Comparison of ENCODE assay signal across 16 mouse cellular contexts in the genomic region with DNA sequence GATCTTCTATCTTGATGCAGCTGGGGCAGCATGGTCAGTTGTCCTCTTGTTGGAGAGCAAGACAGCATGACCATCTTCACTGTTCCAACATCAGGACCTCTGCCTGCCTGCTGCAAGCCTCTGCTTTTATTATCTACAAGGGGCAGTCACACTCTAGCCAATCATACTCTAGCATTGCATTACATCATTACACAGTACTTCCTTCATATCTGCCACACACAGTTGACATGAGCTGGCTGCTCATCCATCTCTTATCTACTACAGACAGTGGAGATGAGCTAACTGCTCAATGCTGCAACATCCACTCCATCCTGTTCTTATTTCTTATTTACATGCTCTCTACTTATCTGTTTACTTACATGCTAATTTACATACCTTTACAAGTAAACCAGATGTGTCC. TPM values are rescaled to one million over a fixed set of nuclear protein-coding genes. Genes with fewer than 3 reads are reported as not detected.
A peak's percentile ranks its signal among the peaks of the same experiment; 100 is the strongest.
DNase-seq lines count a peak whose midpoint lies in the region; ATAC-seq and TF ChIP-seq lines count a peak whose summit lies in the region.
"Had no signal": no experiment of that assay in that cellular context is flagged by ENCODE, and none has a peak within 500 bp of the region (broad histone marks: within the 10 kb centered on the region; RNA-seq: fewer than 3 reads in every experiment).

No protein-coding gene starts in this region.

- H3K4me3 ChIP-seq in MEL (ENCODE audit: control insufficient read depth in 1 of 2, insufficient read depth in 1 of 2, low read depth in 2 of 2, low read length in 2 of 2): no peak overlapping the region
- no peak overlapping the region for H3K4me3 ChIP-seq in hindbrain, embryonic 16.5 days (ENCODE audit: low read length)
- H3K4me3 ChIP-seq: hindbrain, embryonic 10.5 days had no signal

- no peak for TF ChIP-seq POLR2A in MEL (IDR thresholded peaks at IDR 0.05; ENCODE audit: control insufficient read depth in 1 of 2, insufficient read depth in 1 of 2, low read depth in 1 of 2, low read length in 2 of 2, poor library complexity in 1 of 2)

- no peak overlapping the region for H3K27ac ChIP-seq in MEL (ENCODE audit: control insufficient read depth, low read depth, low read length)
- H3K27ac ChIP-seq in hindbrain, embryonic 16.5 days (ENCODE audit: low read depth, low read length): no peak overlapping the region
- H3K27ac ChIP-seq: hindbrain, embryonic 10.5 days had no signal

- peak; percentile 93 to 97 for TF ChIP-seq EP300 in MEL (IDR thresholded peaks at IDR 0.05; ENCODE audit: low read depth in 1 of 2, low read length in 2 of 2)

- ATAC-seq in erythroid progenitor cell, adult 5-6 weeks (replicated peaks; ENCODE audit: low FRiP score, poor library complexity, severe bottlenecking): peak; percentile 100
- peak; percentile 51 for ATAC-seq in megakaryocyte, adult 5-6 weeks (ENCODE audit: poor library complexity, severe bottlenecking)
- ATAC-seq in CD4-positive, CD25-positive, alpha-beta regulatory T cell, adult 4 months: no peak
- ATAC-seq in hindbrain, embryonic 16.5 days: no peak
- ATAC-seq: forebrain, embryonic 16.5 days; midbrain, embryonic 16.5 days had no signal

- H3K36me3 ChIP-seq in MEL (ENCODE audit: control insufficient read depth in 1 of 2, insufficient read depth in 2 of 2, low read length in 2 of 2): peaks cover 0 to 12% of the 10 kb centered on the region in 2 experiments; a peak in 2 of 4 replicates
- no peaks in the 10 kb centered on the region for H3K36me3 ChIP-seq in hindbrain, embryonic 16.5 days (ENCODE audit: control insufficient read depth, insufficient read depth, low read length)
- H3K36me3 ChIP-seq: hindbrain, embryonic 10.5 days had no signal

- H3K4me2 ChIP-seq in hindbrain, embryonic 16.5 days (ENCODE audit: low read length): no peak overlapping the region

- peaks cover 7 to 13% of the 10 kb centered on the region in 2 experiments for H3K4me1 ChIP-seq in MEL (ENCODE audit: control insufficient read depth in 1 of 2, insufficient read depth in 2 of 2, low read length in 2 of 2)
- H3K4me1 ChIP-seq in hindbrain, embryonic 16.5 days (ENCODE audit: control insufficient read depth, insufficient read depth, low read depth, low read length): no peaks in the 10 kb centered on the region
- H3K4me1 ChIP-seq: hindbrain, embryonic 10.5 days had no signal

- no peak for TF ChIP-seq RAD21 in MEL (IDR thresholded peaks at IDR 0.05; ENCODE audit: low read depth, low read length)

- no peak overlapping the region for H3K9ac ChIP-seq in MEL (ENCODE audit: control insufficient read depth, low read depth, low read length, poor library complexity, severe bottlenecking)
- H3K9ac ChIP-seq in hindbrain, embryonic 16.5 days (ENCODE audit: low read depth, low read length): no peak overlapping the region

- H3K9me3 ChIP-seq in MEL (replicated peaks; ENCODE audit: insufficient read depth, low read length): no peaks in the 10 kb centered on the region
- H3K9me3 ChIP-seq in hindbrain, embryonic 16.5 days (ENCODE audit: control insufficient read depth, low read length): no peaks in the 10 kb centered on the region
- H3K9me3 ChIP-seq: hindbrain, embryonic 10.5 days had no signal

- H3K79me2 ChIP-seq in MEL (ENCODE audit: control insufficient read depth, insufficient read depth, low read length, poor library complexity): no peaks in the 10 kb centered on the region

- no peak for TF ChIP-seq CTCF in MEL (IDR thresholded peaks at IDR 0.05 in 2 of 3, conservative IDR thresholded peaks at IDR 0.05 in 1 of 3; ENCODE audit: control insufficient read depth in 1 of 3, insufficient read depth in 1 of 3, low read depth in 2 of 3, low read length in 3 of 3, poor library complexity in 1 of 3, severe bottlenecking in 1 of 3)

- no peaks in the 10 kb centered on the region for H3K27me3 ChIP-seq in MEL (ENCODE audit: control insufficient read depth in 1 of 2, insufficient read depth in 2 of 2, low read length in 2 of 2)
- H3K27me3 ChIP-seq in hindbrain, embryonic 16.5 days (replicated peaks; ENCODE audit: control insufficient read depth, insufficient read depth, low read length): no peaks in the 10 kb centered on the region
- H3K27me3 ChIP-seq: CH12.LX had no signal

- DNase-seq in 416B (ENCODE audit: low read depth) (peak; percentile 12), MEL (ENCODE audit: low read depth, low spot score) (peak; percentile 86)
- no peak for DNase-seq in layer of hippocampus, adult 9-10 months (ENCODE audit: low spot score)
- DNase-seq: adrenal gland, adult 2 months; gastrocnemius, postnatal 25 days; kidney, adult 11 months; lung, postnatal 14 days; thymus, postnatal 14 days had no signal

TF ChIP-seq in MEL, 35 proteins besides CTCF, POLR2A, EP300 and RAD21:
- TF ChIP-seq TBP (IDR thresholded peaks at IDR 0.05; ENCODE audit: low read depth, low read length) (no peak), MAX (IDR thresholded peaks at IDR 0.05; ENCODE audit: low read length) (peak; percentile 57; the same call in 1 of the 2 replicates), MYB (IDR thresholded peaks at IDR 0.05; ENCODE audit: low read depth, low read length) (peak; percentile 77), ELF1 (IDR thresholded peaks at IDR 0.05; ENCODE audit: low read depth, low read length) (peak; percentile 45; the same call in 1 of the 2 replicates), GATA1 (IDR thresholded peaks at IDR 0.05; ENCODE audit: low read depth, low read length) (peak; percentile 95), UBTF (IDR thresholded peaks at IDR 0.05; ENCODE audit: borderline replicate concordance, insufficient read depth, low read depth, low read length) (no peak), TAL1 (IDR thresholded peaks at IDR 0.05; ENCODE audit: low read length) (peak; percentile 78), USF1 (IDR thresholded peaks at IDR 0.05; ENCODE audit: low read depth, low read length) (no peak), ZMIZ1 (IDR thresholded peaks at IDR 0.05; ENCODE audit: low read depth, low read length) (no peak), ETS1 (IDR thresholded peaks at IDR 0.05; ENCODE audit: low read depth, low read length) (peak; percentile 96), SIN3A (IDR thresholded peaks at IDR 0.05; ENCODE audit: low read length) (no peak; the same call in none of the 2 replicates), ZC3H11A (IDR thresholded peaks at IDR 0.05; ENCODE audit: low read depth, low read length) (no peak), MAFK (IDR thresholded peaks at IDR 0.05; ENCODE audit: borderline replicate concordance, low read depth, low read length) (no peak), TCF12 (IDR thresholded peaks at IDR 0.05; ENCODE audit: low read depth, low read length) (peak; percentile 95), MAZ (IDR thresholded peaks at IDR 0.05; ENCODE audit: low read depth, low read length) (no peak), POLR2AphosphoS5 (IDR thresholded peaks at IDR 0.05; ENCODE audit: borderline replicate concordance, low read depth, low read length) (no peak), RCOR1 (IDR thresholded peaks at IDR 0.05; ENCODE audit: low read depth, low read length) (peak; percentile 81), MXI1 (IDR thresholded peaks at IDR 0.05; ENCODE audit: low read depth, low read length) (peak; percentile 34; the same call in 1 of the 2 replicates), BHLHE40 (IDR thresholded peaks at IDR 0.05; ENCODE audit: borderline replicate concordance, low read depth, low read length) (no peak), MYC (IDR thresholded peaks at IDR 0.05; ENCODE audit: low read depth, low read length) (0 out of 2 replicates have a peak, but pooled peaks have one; percentile 42), ZKSCAN1 (IDR thresholded peaks at IDR 0.05; ENCODE audit: low read depth, low read length) (no peak), ZNF384 (IDR thresholded peaks at IDR 0.05; ENCODE audit: low read depth, low read length) (no peak)

RNA-seq across cellular contexts. Expression of gene Pi4k2b, which starts 28.7 kb away (rescaled TPM):
- total RNA-seq in MEL (2012; rRNA removed): 10.4 and 11.3 TPM in 2 replicates
- polyA plus RNA-seq in MEL (2012; ENCODE audit: insufficient read depth in 1 of 2, insufficient read length in 2 of 2, low read depth in 1 of 2, low replicate concordance in 2 of 2, missing spikeins in 1 of 2): 10 to 100 TPM in 1 of 2 experiments, not detected in 1; 11.0 TPM
- total RNA-seq in erythroid progenitor cell, adult 5-6 weeks (2015; ENCODE audit: low replicate concordance): 68.3 and 81.1 TPM in 2 replicates
- total RNA-seq in erythroid progenitor cell, adult 5-6 weeks (2017; ENCODE audit: low replicate concordance): 80.4 and 123 TPM in 2 replicates
- total RNA-seq in megakaryocyte, adult 5-6 weeks (2015): 15.0 and 16.1 TPM in 2 replicates
- total RNA-seq in megakaryocyte, adult 5-6 weeks (2017): 12.2 and 17.2 TPM in 2 replicates
- 1 to 10 TPM in 1 of 2 experiments, under 1 TPM in 1; 0.58 to 1.1 TPM for polyA plus RNA-seq in CD4-positive, CD25-positive, alpha-beta regulatory T cell, adult 4 months (2017; shearing (Covaris generic))
- polyA plus RNA-seq in hindbrain, embryonic 16.5 days (2015; fragmentation: Nextera tagmentation; extraction: Ambion mirVana): 3.6 and 4.8 TPM in 2 replicates

RNA-seq across cellular contexts. Expression of gene Sepsecs, which starts 43.2 kb away (rescaled TPM):
- 11.3 and 12.2 TPM in 2 replicates for total RNA-seq in MEL (2012; rRNA removed)
- 10 to 100 TPM in 1 of 2 experiments, not detected in 1; 11.8 TPM for polyA plus RNA-seq in MEL (2012; ENCODE audit: insufficient read depth in 1 of 2, insufficient read length in 2 of 2, low read depth in 1 of 2, low replicate concordance in 2 of 2, missing spikeins in 1 of 2)
- total RNA-seq in erythroid progenitor cell, adult 5-6 weeks (2015; ENCODE audit: low replicate concordance): 8.3 and 15.5 TPM in 2 replicates
- total RNA-seq in erythroid progenitor cell, adult 5-6 weeks (2017; ENCODE audit: low replicate concordance): 10.1 and 27.7 TPM in 2 replicates
- total RNA-seq in megakaryocyte, adult 5-6 weeks (2015): 5.2 and 8.5 TPM in 2 replicates
- 9.2 and 9.3 TPM in 2 replicates for total RNA-seq in megakaryocyte, adult 5-6 weeks (2017)
- 1 to 10 TPM; 5.4 to 5.6 TPM for polyA plus RNA-seq in CD4-positive, CD25-positive, alpha-beta regulatory T cell, adult 4 months (2017; shearing (Covaris generic))
- polyA plus RNA-seq in hindbrain, embryonic 16.5 days (2015; fragmentation: Nextera tagmentation; extraction: Ambion mirVana): 6.6 and 6.9 TPM in 2 replicates

Comparison
In these comparisons a context has a peak if more than half of its experiments do, and no peak if none do; other contexts are left out.
1. ATAC-seq: peak in erythroid progenitor cell, adult 5-6 weeks (single experiment) and megakaryocyte, adult 5-6 weeks (single experiment); none in CD4-positive, CD25-positive, alpha-beta regulatory T cell, adult 4 months (single experiment) and hindbrain, embryonic 16.5 days (single experiment).